Mouse (Mus musculus): Measurements from ENCODE around the gene Myb. TPM values are rescaled to one million over a fixed set of nuclear protein-coding genes. Genes with fewer than 3 reads are reported as not detected.

Myb gene
- polyA plus RNA-seq, 1 experiment from 2014 or later, result 4.1 TPM

DNA sequence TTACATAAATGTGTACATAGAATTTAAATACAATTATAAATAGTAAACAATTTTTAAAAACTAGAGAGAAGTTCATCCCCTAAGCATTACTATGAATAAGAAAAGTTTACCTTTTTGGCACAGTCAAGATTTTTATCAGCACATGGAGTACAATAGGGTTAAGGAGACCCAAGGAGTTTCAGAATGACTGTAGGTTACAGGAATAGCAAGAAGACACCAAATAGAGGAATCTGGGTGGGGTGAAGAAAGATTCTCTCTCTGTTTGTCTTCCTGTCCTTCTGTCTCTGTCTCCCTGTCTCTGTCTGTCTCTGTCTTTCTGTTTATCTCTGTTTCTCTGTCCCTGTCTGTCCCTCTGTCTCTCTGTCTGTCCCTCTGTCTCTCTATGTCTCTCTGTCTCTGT is 39.5 kb upstream of the Myb start:
- H3K27ac ChIP-seq (ENCODE audit: low read depth), result no peak overlapping the region
- DNase-seq, result no peak
- no peak for TF ChIP-seq CTCF (IDR thresholded peaks at IDR 0.05; ENCODE audit: low read depth)
- no peak overlapping the region for H3K4me3 ChIP-seq (ENCODE audit: low read depth, low read length)
- no peaks in the 10 kb centered on the region; the same call in 1 of the 2 replicates for H3K9me3 ChIP-seq (ENCODE audit: low read depth, low read length)
- no peak overlapping the region for H3K4me2 ChIP-seq
- no peaks in the 10 kb centered on the region for H3K27me3 ChIP-seq (ENCODE audit: insufficient read depth, low read length)
- H3K4me1 ChIP-seq (ENCODE audit: insufficient read depth), result no peaks in the 10 kb centered on the region
- no peaks in the 10 kb centered on the region for H3K36me3 ChIP-seq (ENCODE audit: insufficient read depth)
- ATAC-seq (ENCODE audit: insufficient read depth), result no peak
- H3K9ac ChIP-seq, result no peak overlapping the region

DNA sequence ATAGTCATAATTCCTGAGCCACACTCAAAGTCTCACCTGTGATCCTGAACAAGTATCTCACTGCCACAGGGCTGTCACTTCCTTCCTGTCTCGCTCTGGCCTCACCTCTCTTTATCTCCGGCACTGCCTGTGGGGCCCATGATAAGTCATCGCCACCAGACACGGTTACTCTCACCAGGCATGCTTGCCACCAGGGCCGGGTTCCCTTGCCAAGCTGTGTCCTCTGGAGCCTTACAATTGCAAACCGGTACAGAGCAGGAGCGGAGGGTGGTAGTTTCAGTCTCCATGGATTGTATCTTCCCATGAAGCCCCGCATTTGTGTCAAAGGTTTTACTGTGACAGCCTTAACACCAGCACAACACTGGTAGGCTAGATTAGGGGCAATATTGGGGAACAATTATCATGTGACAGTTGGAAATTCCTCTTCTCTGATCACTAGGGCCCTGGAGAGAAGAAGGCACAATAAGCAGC is 35.9 kb upstream of the Myb start:
- H3K9ac ChIP-seq, result no peak overlapping the region
- no peaks in the 10 kb centered on the region; the same call in 1 of the 2 replicates for H3K9me3 ChIP-seq (ENCODE audit: low read depth, low read length)
- DNase-seq (no peak), ATAC-seq (ENCODE audit: insufficient read depth) (no peak)
- no peak overlapping the region for H3K27ac ChIP-seq (ENCODE audit: low read depth)
- no peak overlapping the region for H3K4me2 ChIP-seq
- H3K27me3 ChIP-seq (ENCODE audit: insufficient read depth, low read length), result no peaks in the 10 kb centered on the region
- H3K4me1 ChIP-seq (ENCODE audit: insufficient read depth), result no peaks in the 10 kb centered on the region
- H3K36me3 ChIP-seq (ENCODE audit: insufficient read depth), result no peaks in the 10 kb centered on the region
- 56% methylated on average over 8 of the region's 8 CpGs for WGBS
- no peak overlapping the region for H3K4me3 ChIP-seq (ENCODE audit: low read depth, low read length)
- TF ChIP-seq CTCF (IDR thresholded peaks at IDR 0.05; ENCODE audit: low read depth), result no peak

DNA sequence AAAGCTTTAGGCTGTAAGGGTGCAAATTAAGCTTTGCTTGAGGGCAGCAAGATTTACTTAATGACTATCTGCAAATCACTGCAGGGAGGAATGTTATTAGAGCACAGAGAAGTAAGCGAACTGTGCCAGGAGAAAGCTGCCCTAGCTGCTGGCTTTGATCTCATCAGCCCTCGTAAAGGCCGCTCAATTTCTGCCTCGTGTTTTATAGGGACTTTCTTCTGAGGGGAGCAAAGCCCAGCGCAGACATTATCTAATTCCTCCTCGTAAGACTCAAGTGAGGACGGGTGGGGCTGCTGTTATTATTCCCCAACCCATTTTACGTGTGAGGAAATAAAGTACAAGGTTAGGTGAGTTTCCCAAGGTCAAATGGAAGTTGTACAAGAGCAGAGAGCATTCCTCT is 34.8 kb upstream of the Myb start:
- H3K27me3 ChIP-seq (ENCODE audit: insufficient read depth, low read length), result no peaks in the 10 kb centered on the region
- H3K4me2 ChIP-seq, result no peak overlapping the region
- WGBS, result 46% methylated on average over 8 of the region's 8 CpGs
- H3K4me3 ChIP-seq (ENCODE audit: low read depth, low read length), result no peak overlapping the region
- H3K9ac ChIP-seq, result no peak overlapping the region
- no peaks in the 10 kb centered on the region for H3K36me3 ChIP-seq (ENCODE audit: insufficient read depth)
- no peak for ATAC-seq (ENCODE audit: insufficient read depth)
- H3K27ac ChIP-seq (ENCODE audit: low read depth), result no peak overlapping the region
- H3K4me1 ChIP-seq (ENCODE audit: insufficient read depth), result no peaks in the 10 kb centered on the region
- no peak for DNase-seq
- TF ChIP-seq CTCF (IDR thresholded peaks at IDR 0.05; ENCODE audit: low read depth), result no peak
- H3K9me3 ChIP-seq (ENCODE audit: low read depth, low read length), result no peaks in the 10 kb centered on the region; the same call in 1 of the 2 replicates

DNA sequence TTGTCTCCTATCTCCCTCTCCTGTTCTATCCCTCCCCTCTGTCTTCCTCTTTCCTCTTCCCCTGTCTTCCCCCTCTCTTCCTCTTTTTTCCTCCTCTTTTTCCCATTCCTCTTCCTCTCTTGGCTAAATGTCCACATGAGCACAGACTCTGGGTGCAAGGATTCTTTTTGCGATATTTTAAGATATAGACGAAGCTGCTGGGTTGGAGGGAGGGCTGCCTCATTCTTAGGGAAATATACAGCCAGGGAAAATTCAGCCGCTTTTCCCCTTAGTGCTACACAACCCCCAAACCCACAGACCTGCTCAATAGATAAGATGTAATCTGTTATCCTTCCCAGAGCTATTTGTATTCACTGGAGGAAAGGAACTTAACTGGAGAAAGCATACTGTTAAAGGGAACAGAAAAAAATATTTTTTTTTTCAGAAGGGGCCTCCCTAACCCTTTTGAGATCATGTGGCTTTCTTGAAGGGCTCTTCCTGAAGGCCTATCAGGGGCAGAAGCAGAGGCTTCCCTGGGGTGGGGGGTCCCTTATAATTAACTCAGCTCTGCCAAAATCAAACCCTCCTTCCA is 33.2 kb upstream of the Myb start:
- 58% methylated on average over 3 of the region's 3 CpGs for WGBS
- no peak for TF ChIP-seq CTCF (IDR thresholded peaks at IDR 0.05; ENCODE audit: low read depth)

DNA sequence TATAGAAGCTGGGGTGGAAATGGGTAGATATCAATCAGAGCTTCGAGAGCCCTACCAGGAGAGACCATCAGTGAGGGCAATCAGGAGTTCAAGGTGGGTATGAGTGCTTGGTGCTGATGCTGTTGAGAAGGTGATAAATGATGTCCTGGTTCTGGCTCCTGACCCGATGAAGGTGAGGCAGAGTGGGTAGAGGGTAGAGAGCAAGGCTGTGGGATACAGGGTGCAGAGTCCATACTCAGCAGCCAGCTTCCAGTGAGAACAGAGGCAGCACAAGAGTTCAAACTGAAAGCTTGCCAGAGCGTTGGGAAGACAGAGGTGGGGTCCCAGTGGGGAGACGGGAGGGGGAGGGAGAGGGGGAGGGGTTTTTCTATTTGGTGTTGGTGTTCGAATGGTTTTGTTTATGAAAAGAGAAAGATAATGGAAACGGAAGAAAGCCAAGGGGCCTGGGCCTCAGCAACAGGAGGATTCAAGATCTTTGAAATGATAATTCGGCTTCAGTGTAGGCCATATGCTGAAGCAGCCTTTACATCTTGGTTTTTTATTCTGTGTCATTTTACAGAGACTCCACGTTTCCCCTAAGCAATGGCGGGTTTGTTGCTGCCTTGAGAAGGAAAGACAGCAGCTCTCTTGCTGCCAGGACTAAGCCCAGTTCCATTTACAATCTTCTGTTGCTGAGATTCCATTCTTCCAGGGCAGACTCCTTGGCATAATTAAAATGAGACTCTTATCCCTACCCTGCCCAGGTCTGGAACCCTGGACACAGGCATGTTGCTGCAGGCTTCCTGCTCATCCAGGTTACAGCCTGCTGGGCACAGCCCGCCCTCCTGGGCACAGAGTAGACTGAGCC is 32.5 kb upstream of the Myb start:
- Histone ChIP-seq H3K36me3 (ENCODE audit: insufficient read depth) (no peaks in the 10 kb centered on the region), H3K27ac (ENCODE audit: low read depth) (no peak overlapping the region), H3K27me3 (ENCODE audit: insufficient read depth, low read length) (no peaks in the 10 kb centered on the region), H3K4me2 (no peak overlapping the region), H3K4me3 (ENCODE audit: low read depth, low read length) (no peak overlapping the region), H3K4me1 (ENCODE audit: insufficient read depth) (no peaks in the 10 kb centered on the region), H3K9me3 (ENCODE audit: low read depth, low read length) (no peaks in the 10 kb centered on the region), H3K9ac (no peak overlapping the region)
- WGBS, result 29% methylated on average over 10 of the region's 10 CpGs
- ATAC-seq (ENCODE audit: insufficient read depth), result no peak
- no peak for TF ChIP-seq CTCF (IDR thresholded peaks at IDR 0.05; ENCODE audit: low read depth)
- peak; percentile 21 for DNase-seq

More for the DNA sequence above, 33.2 kb upstream of the Myb start:
- H3K9me3 ChIP-seq (ENCODE audit: low read depth, low read length), result no peaks in the 10 kb centered on the region
- H3K4me1 ChIP-seq (ENCODE audit: insufficient read depth), result no peaks in the 10 kb centered on the region
- DNase-seq (no peak), ATAC-seq (ENCODE audit: insufficient read depth) (no peak)
- no peak overlapping the region for H3K4me2 ChIP-seq
- H3K4me3 ChIP-seq (ENCODE audit: low read depth, low read length), result no peak overlapping the region
- H3K36me3 ChIP-seq (ENCODE audit: insufficient read depth), result no peaks in the 10 kb centered on the region
- H3K27ac ChIP-seq (ENCODE audit: low read depth), result no peak overlapping the region
- H3K9ac ChIP-seq, result no peak overlapping the region
- no peaks in the 10 kb centered on the region for H3K27me3 ChIP-seq (ENCODE audit: insufficient read depth, low read length)

DNA sequence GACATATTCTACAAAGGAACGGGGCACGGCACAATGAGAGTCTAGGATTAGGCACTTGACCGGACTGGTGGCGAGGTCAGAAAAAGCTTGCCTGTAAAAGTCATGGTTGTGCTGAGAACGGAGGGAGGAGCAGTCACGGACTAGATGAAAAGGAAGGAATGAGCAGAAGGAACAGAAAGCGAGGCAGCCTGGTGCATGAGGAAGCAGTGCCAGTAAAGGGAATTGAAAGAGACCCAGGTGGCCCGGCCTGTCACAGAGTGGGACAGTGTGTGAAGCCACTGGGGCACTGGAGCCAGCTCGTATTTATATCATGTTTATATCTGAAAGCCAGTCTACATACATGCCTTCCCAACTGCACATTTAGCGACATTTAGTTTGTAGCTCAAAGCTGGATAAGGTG is 31.7 kb upstream of the Myb start:
- H3K4me2 ChIP-seq, result no peak overlapping the region
- no peaks in the 10 kb centered on the region for H3K27me3 ChIP-seq (ENCODE audit: insufficient read depth, low read length)
- H3K36me3 ChIP-seq (ENCODE audit: insufficient read depth), result no peaks in the 10 kb centered on the region
- H3K4me1 ChIP-seq (ENCODE audit: insufficient read depth), result no peaks in the 10 kb centered on the region
- H3K4me3 ChIP-seq (ENCODE audit: low read depth, low read length), result no peak overlapping the region
- ATAC-seq (ENCODE audit: insufficient read depth), result no peak
- no peak for DNase-seq
- no peaks in the 10 kb centered on the region for H3K9me3 ChIP-seq (ENCODE audit: low read depth, low read length)
- no peak overlapping the region for H3K9ac ChIP-seq
- no peak for TF ChIP-seq CTCF (IDR thresholded peaks at IDR 0.05; ENCODE audit: low read depth)
- H3K27ac ChIP-seq (ENCODE audit: low read depth), result no peak overlapping the region
- 58% methylated on average over 10 of the region's 10 CpGs for WGBS

DNA sequence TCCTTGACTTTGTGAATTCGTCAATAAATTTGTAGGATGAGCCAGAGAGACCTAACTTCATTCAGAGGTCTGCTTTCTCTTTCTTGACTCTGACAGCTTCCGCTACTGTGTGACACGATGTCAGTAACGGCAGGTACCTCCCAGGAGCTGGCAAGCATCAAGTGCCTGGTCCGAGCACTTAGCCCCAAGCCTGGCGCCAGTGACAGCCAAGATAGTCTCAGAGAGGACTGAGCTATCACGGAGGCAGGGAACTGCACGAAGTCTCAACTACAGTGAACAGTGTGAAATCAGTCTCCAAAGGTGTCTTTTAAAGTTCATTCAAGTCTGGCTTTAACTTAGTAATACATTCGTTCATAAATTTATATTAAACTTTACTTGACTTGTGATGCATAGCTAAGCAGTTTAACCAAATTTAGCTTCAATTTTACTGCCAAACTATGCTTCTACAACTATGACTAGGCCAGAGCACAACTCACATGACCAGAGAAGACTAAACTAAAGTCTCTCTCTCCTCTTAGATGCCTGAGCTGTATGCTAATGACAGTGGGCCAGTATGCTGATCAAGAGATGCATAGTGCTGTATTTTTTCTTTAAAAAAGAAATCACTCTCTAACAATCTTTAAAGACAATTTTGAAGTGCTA is 29.1 kb upstream of the Myb start:
- Histone ChIP-seq H3K9ac (no peak overlapping the region), H3K4me3 (ENCODE audit: low read depth, low read length) (no peak overlapping the region), H3K9me3 (ENCODE audit: low read depth, low read length) (no peaks in the 10 kb centered on the region), H3K36me3 (ENCODE audit: insufficient read depth) (no peaks in the 10 kb centered on the region), H3K27me3 (ENCODE audit: insufficient read depth, low read length) (no peaks in the 10 kb centered on the region), H3K27ac (ENCODE audit: low read depth) (no peak overlapping the region), H3K4me2 (no peak overlapping the region), H3K4me1 (ENCODE audit: insufficient read depth) (no peaks in the 10 kb centered on the region)
- no peak for TF ChIP-seq CTCF (IDR thresholded peaks at IDR 0.05; ENCODE audit: low read depth)
- no peak for ATAC-seq (ENCODE audit: insufficient read depth)
- DNase-seq, result no peak
- 66% methylated on average over 9 of the region's 9 CpGs for WGBS
